Mouse (Mus musculus) kidney, adult 9 months (tissue): ENCODE measurements at regions not wholly inside any gene's neighbourhood (a gene's known extent, or its start where the extent isn't known, plus 50 kb on each side); places are given as distances from the start of the nearest gene placed in this dataset.
"Not testable (repeated sequence)": the region's sequence is repeated elsewhere in the genome, so short reads cannot be mapped to it uniquely, and the experiment has no call there.

Source experiments
- DNase-seq: peaks from one replicate; pipeline ENCODE4 v3.0.0; 2022

GRCm38 (mm10) chr10:31143856-31144488, 169.2 kb upstream of the Hddc2 start:
- no peak for DNase-seq

GRCm38 (mm10) chr10:31144489-31144872, 168.7 kb upstream of the Hddc2 start:
- no peak for DNase-seq

GRCm38 (mm10) chr10:31173169-31173686, 140.0 kb upstream of the Hddc2 start:
- peak; percentile 11 for DNase-seq

GRCm38 (mm10) chr10:31189577-31189976, 123.6 kb upstream of the Hddc2 start:
- DNase-seq = no peak

- DNase-seq = not testable (repeated sequence)
These were observed 101.0 kb upstream of the Hddc2 start for GRCm38 (mm10) chr10:31212164-31212563.

GRCm38 (mm10) chr10:31212778-31213454, 100.3 kb upstream of the Hddc2 start:
- DNase-seq = no peak

GRCm38 (mm10) chr10:31221902-31222301, 91.3 kb upstream of the Hddc2 start:
- no peak for DNase-seq

GRCm38 (mm10) chr10:31229078-31229477, 84.1 kb upstream of the Hddc2 start:
- no peak for DNase-seq

- no peak for DNase-seq
These were observed 70.7 kb upstream of the Hddc2 start for GRCm38 (mm10) chr10:31242442-31242966.

- DNase-seq = no peak
These were observed 60.4 kb upstream of the Hddc2 start for GRCm38 (mm10) chr10:31252584-31253381.

- no peak for DNase-seq
These were observed 56.2 kb upstream of the Hddc2 start for GRCm38 (mm10) chr10:31256934-31257333.

GRCm38 (mm10) chr10:31257611-31258010, 55.6 kb upstream of the Hddc2 start:
- DNase-seq = no peak

- peak; percentile 34 for DNase-seq
These were observed 52.3 kb upstream of the Hddc2 start for GRCm38 (mm10) chr10:31260914-31261313.
